Mouse (Mus musculus) urinary bladder, postnatal 10 days (tissue): ENCODE results near the gene Npc1l1.

Experiments used
- DNase-seq: peaks from one replicate; pipeline ENCODE4 v3.0.0; 2022; ENCODE audit warnings: low spot score

Gene Npc1l1

DNA sequence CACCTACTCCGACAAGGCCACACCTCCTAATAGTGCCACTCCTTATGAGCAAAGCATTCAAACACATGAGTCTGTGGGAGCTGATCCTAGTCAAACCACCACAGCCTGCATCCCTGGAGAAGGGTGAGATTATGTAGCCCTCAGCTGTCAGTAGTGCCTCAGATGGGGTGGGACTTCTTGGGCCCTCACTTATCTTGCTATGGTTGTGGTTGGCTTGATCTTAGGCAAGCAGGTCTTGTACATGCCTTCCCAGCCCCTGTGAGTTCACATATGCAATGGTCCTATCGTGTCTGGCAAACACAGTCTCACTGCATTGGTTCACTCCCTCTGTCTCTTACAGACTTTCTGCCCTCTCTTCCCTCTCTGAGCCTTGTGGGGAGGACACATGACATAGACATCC, 22.9 kb downstream of the Npc1l1 start:
- DNase-seq, result no peak

DNA sequence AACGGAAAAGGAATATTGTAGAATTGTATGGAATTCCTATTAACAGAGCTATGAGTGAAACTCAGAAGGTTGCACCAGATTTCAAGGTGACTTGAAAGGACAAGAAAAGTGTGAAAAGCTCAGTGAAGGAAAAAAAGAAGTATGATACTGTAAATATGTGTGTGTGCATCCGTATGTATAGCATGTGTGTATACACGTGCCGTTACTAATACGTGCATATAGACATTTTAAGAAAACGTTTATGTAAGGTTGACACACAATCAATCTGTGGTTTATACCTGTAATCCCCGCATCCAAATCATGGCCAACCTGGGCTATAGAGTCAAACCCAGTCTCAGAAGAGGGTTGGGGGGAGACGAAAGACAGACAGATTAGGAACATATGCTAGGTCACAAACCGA, 29.4 kb downstream of the Npc1l1 start:
- no peak for DNase-seq

DNA sequence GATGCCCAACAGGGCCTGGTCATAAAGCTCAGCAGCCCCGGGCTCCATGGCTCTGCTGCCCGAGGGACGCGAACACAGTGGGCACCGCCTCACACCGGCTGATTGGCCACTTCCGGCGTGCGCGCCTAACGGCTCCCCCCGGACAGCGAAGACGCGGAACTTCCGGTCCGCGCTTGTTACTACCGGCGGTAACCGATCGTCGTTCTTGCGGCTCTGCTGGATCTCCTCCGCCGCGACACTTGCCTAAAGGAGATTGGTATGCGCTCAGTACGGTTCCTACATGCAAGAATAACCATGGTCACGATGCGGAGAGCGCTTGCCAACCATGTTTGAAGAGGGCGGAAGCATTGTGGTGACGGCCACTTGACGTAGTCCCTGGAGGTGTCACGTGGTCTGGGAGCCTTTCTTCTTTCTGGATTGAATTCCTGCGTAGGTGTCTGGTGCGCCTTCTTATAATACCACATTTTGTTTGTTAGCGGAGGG, 29.8 kb downstream of the Npc1l1 start, which contains the start of gene Nudcd3:
Gene Nudcd3 (minus strand): TSS at position 329 of the 483 bp plus-strand sequence.
- DNase-seq, result peak; percentile 40

DNA sequence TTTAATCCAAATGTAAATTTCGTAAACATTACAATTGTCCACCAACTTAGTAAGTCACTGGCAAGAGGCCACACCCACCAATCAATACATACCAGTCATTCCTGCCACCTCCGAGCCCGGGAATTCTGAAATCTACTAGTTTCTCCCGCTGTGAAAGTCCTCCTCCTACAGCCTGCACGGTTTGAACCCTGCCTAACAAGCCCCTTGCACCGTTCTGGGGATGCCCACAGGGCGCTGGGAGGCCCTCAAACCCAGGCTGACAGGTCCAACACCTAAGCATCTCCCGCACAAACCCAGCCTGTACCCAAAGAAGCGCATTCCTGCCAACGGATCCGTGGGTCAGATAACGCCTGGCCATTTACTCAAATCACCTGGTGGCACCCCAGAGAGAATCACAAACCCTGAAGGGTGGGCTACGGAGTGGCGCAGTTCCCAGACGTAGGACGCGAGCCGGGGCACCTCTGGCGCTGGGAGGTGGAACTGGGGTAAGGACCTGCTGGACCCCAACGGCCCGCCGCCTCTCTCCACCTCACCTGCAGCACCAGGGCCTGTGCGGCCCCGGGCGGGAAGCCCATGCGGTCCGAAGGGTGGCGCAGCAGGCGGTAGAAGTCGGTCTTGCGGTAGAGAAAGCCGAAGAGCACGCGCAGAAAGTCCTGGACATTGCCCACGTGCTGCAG, 30.4 kb downstream of the Npc1l1 start, which contains the start of gene A730071L15Rik:
Gene A730071L15Rik (plus strand): TSS at position 620 of the 677 bp plus-strand sequence.
- DNase-seq, result no peak

DNA sequence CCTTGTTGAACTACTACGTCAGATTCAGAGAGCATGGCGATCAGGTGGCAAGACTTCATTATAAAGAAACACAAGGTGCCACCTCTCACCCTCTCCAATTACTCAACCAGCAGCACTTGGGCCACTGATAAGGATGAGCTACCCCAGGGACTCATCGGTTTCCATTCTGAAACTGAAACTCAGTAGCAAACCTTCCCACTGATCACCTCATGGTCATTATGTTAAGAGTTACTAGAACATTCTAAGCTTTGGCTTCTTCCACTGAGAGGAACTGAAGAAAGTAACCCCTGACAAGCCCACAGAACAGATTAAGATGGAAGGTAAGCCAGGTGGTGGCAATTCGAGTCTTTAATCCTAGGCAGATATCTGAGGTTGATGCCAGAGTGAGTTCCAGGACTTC, 31.5 kb downstream of the Npc1l1 start:
- DNase-seq, result no peak

DNA sequence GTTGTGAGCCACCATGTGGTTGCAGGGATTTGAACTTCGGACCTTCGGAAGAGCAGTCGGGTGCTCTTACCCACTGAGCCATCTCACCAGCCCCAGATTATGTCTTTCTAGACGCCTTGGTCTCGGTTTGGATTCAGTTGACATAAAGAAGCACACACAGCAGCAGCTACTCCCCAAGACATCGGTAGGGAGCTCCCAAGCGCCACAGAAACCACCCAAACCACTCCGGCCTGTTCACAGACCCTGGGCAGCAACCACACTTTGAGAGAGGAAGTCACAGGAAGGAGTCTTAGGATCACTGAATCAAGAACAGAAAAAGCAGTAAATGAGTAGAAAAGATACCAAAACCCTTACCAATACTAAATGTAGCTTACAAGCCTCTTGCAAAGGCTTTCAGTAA, 33.2 kb downstream of the Npc1l1 start:
- no peak for DNase-seq

DNA sequence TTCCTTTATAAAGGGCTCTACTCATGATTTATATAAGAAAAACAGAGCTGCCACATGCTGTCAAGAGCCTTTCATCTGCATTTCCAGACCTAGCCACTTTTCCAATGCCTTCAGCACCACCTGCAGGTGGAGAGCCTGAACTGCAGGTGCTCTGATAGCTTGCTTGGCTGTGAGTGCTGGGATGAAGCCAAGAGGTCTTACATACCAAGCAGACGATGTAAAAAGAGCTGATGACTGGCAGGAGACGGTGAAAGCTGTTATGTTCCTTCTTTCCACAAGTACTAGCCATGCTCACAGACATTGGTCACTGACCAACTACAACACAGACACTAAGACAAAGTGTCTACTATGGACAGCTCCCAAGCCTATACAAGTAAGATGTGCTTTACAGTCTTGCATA, 42.1 kb downstream of the Npc1l1 start:
- peak; percentile 24 for DNase-seq

DNA sequence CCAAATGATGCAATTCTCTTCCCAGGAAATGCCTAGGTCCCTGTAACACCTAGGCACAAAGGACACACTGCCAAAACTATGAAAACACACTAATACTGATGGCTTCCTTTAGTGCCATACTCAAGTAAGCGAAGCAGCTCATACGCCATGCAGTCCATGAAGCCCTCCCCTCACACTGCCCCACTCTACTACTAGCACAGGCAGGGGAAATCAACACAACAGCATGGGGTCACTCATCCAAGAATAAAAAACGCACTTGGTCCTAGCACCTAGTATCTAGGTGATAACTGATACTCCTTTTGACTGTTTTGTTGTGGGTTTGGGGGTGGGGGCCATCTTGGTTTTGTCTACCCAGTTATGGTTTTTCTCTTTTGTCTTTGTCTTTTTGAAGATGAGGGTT, 42.5 kb downstream of the Npc1l1 start:
- DNase-seq, result no peak

DNA sequence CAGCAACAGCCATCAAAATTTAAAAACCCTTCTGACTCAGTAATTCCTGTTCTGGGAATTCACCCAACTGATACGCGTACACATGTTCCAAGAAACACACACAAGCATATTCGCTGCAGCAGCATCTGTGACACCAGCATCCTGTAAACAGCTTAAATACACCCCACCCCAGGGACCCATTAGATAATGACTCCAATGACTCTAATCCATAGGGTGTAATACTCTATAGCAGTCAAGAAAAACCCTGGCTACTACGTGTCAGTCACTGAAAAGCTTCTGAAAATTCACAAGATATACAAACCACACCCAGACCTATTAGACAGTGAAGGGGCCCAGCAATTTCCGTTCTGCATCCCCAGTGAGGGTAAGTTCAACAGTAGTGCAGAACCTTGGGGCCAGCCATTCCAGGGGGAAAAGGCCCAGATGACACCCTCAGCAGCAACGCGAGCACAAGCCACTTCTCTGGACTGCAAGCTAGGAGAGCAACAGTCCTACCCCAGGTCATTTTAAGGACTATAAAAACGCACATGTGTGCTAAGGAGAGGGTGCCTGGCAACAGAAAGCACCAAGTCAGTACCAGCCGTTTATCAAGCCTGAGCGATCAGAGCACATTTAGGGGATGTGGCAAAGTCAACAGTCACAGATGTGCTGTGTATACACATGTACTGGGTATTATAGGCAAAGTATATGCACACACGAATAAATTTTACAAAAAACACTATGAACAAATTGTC, 45.6 kb downstream of the Npc1l1 start:
- no peak for DNase-seq

DNA sequence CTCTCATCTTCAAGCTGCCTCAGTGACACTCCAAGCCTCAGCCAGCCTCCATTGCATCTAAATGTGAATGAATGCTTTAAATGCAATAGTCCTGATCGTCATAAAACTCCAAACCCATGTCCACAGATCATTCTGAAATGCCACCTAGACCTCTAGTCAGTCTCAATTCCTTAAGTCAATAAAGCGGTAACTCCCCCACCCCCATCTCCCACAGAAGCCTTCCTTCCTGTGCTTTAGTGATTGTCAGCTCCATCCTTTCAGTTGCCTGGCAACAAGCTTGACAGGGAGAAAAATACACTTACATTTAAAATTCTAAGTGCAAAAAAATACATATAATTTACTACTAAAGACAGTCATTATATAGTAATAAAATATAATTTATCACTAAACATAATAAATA, 46.7 kb downstream of the Npc1l1 start:
- DNase-seq, result no peak

DNA sequence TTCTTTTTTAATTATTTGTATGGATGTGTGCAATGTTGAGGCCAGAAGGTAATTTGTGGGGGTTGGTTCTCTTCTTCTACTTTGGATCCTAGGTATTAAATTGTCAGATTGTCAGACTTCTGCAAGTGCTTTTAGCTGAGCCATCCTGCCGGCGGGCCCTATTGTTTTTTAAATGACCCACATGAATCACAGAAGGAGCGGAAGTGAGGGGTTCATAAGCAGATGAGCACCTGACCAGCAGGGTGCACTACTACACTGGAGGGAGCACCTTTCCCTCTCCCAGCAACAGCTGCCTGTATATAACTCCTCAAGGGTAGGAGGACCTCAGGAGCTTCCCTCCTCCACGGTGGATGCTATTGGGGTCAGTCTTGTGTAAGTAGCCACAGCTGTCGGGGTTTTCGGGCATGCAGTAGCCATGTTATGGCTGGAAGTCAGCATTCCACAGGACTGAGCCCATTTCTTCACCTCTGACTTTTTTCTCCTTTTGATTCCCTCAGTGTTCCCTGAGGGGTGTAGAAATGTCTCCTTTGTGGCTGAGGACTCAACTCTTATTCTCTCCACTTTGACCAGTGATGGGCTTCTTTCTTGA, 49.0 kb downstream of the Npc1l1 start:
- no peak for DNase-seq

DNA sequence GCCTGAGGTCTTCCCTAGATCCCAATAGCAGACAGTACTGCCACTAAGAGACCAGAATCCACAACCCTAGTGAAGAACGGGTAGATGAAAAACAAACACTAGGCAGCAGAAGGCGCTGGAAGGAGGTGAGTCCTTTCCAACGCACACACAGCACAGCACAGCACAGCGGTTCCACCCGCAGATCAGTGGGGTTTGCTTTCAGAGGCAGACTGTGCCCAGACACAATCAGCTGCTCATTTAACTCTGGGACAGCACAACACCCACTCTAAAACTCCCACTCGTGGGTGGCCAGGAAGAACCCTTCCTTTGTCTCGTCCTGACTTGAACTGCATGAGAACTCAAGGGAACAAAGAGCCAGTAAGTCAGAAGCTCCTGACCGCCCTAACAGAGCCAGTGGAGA, 50.7 kb downstream of the Npc1l1 start:
- DNase-seq, result no peak

DNA sequence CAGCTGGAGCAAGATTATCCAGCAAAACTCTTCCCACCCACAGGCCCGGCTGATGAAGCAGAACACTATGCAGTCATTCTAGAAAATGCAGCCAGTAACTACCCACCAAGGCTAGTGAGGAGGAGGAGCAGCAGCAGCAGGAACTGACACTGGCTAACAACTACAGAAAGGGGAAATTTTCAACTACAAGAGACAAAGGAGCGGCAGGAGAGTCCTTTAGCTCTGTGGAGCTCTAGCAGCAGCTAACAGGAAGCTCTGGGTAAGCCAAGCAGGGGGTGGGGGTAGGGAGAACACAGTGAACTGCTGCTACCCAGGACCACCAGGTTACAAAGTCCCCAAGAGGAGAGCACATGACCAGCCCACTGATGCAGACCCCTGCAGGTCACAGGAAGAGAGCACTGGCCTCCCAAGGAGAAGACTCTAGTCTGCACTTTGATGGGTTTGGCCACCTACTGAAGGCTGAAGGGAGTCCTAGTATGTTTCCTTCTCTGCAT, 51.2 kb downstream of the Npc1l1 start:
- DNase-seq, result no peak

DNA sequence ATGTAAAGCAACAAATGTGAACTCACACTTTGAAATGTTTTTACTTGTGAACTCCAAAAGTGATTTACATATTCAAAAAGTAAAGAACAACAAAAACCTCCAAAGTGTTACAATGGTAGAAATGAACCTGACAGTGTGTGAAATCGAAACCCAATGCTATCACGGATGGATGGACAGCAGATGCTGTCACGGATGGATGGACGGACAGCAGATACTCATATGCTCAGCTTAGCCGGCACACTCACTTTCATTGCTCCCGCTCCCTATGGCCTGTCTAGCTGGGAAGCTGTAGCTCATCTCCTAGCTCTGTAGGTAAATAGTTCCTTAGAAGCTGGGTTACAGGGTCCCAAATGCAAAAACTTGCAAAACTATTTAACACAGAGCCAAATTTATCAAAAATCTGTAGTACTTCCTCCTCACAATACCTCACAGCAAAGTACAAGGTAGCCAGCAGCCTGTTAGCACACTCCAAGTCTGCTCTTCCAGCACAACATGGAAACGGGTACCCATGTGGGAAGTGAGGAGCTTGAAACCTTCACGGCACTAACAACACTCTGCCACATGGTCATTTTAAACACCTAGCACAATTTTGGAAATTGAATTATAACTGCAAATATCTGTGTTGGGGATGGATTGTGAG, 52.0 kb downstream of the Npc1l1 start:
- no peak for DNase-seq

DNA sequence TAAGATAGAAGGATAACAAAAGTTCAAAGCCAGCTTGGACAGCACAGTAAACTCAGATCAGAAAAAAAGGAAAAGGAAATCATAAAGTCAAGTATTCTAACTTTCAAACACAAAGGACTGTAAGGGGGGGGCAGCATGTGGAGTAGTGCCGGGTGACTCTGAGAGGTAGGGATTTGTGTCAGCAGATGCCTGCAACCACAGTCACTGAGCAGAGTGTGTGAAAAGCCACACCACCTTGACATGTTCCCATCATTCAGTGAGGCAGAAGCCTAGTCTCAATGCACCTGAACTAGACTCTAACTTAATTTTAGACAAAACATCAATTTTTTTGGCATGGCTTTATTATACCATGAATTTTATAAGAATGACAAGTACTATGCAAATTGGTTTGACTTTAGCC, 54.4 kb downstream of the Npc1l1 start:
- no peak for DNase-seq

DNA sequence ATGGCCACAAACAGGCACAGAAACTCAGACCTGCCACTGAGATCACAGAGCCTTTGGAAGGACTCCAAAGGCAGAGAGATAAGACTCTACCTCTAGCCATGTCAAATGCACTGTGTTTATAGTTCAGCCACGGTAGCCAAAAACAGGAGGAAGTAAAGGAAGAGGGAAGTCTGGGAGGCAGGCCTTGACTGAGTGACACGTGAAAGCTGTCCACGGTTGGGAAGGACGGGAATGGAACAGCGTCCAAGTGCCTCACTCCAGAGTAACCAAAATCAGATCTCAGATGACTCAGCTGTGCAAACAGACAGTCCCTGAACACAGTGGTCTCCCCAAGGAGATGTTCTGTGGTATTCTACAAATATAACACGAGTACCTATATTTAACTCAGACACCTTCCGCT, 55.2 kb downstream of the Npc1l1 start:
- DNase-seq, result no peak

DNA sequence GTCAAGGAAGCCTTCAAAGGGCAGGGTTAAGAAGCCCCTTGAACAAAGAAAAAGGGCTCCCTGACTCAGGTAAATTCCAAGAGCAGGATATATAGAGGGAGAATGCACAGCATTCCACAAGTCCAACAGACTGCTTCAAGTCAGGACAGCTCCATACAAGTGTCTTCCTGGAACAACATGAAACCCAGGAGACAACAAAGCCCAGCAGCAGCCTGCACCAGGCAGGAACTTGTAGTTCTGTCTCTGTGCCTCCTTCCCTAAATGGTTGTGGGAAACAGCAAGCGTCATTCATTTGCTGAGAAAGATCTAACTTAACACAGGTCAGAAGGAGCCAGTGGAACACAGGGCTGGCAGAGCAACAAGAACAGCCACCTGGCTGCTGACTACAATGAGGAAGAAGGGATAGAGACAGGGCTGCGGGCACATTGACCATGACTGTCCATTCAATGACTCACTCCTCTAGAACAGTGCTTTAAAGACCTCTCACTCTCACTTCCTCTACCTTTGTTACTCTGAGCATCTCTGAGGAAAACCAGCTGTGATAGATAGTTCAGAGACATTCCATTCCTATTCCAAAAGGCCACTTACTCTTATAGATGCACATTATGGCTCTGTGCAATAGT, 60.8 kb downstream of the Npc1l1 start:
- DNase-seq, result no peak

DNA sequence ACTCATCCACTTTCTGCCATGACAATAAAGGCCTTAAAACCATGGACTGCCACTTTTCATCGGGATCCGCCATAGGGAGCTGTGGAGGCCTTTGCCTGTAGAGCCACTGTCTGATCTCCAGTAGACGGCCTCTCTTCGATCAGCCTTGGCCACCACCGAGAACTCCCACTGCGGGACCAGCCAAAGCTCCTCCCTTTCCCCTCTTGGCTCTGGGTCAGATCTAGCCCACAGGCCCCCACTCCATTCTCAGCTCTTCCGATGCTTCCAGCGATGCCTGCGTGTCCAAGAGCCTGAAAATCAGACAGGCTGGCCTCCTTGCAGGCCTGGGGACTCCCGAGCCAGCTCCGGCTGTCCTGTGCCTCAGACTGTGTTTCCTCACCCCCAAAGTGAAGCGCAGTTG, 63.6 kb downstream of the Npc1l1 start:
- no peak for DNase-seq

DNA sequence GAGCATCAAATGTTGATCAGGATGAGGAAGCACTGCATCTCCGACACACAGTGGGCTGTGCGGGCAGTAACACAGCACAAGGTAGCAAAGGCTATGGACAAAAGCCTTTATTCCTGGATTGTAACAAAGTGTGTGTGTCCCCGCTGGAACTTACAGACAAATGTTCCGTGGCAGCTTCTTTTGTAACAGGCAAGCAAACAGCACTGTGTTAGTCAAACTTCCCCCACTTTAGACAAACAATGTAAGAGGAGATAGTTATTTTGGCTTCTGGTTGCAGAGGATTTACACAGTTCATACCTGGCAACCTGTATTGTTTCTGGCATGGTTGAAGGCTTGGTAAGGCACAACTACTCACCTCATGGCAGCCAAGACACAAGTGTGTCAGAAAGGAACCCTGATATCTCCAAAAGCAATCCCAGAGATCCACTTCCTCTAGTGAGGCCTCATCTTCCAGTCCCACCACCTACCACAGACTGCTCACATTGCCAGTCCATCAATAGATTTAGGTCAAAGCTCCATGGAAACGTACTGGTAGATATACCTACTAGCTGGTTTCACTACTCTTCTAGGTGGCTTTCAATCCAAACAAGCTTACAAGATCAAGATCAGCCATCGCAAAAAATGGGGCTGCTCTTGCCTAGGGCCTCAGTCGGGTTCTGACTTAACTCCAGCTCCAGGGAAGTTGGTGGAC, 64.4 kb downstream of the Npc1l1 start:
- DNase-seq, result no peak

DNA sequence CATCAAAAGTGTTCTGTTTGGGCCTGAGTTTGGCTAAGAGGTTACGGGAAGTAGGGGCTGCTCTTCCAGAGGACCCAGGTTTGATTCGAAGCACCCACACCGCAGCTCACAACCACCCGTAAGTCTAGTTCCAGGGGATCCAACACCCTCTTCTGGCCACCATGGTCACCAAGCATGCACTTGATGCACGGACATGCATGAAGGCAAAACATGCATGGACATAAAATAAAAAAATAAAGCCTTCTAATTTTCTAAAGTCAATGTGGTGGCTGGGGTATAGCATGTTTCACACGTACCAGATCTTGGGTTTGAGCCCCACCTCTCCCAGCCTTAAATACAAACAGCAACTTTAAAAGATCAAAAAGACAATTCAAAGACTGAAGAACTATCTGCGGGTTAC, 65.2 kb downstream of the Npc1l1 start:
- no peak for DNase-seq

DNA sequence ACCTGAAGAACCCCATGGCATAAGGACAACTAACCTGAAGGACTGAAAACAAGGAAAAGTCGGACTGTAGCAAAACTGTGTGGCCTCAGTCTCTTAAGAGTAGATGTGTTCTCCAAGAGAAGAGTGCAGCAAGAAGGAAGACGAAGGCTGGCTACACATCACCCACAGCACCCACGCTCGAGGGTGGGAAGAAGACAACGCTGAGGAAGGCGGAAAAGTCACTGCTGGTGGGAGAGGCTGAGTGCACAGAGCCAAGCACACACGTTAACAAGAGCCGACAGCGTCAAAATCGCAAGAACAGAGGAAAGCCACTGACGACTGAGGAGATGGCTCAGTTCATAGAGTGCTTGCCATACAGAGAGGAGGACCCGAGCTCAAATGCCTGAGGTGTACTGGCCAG, 66.2 kb downstream of the Npc1l1 start:
- DNase-seq, result no peak
